Mouse (Mus musculus) MEL (cell line): Measurements from ENCODE around the gene Atp1a1. TPM values are rescaled to one million over a fixed set of nuclear protein-coding genes. Genes with fewer than 3 reads are reported as not detected.

Experiments used
- DNase-seq: peaks from one replicate; pipeline ENCODE4 v3.0.0; 2011; ENCODE audit warnings: low read depth, low spot score
- H3K27ac ChIP-seq: 2 replicates; pipeline ENCODE4 v1.5.1; 2012; ENCODE audit warnings: low read depth, mild to moderate bottlenecking, control low read depth, low read length, moderate library complexity; ENCODE audit not compliant: control insufficient read depth
- H3K27me3 ChIP-seq, 2 experiments: fragments of 150-350 bp in 1 of 2; sonication (generic) in 1 of 2; 2 replicates each; pipeline ENCODE4 v1.6.1; 2012; ENCODE audit warnings: low read length in 2 of 2, mild to moderate bottlenecking in 2 of 2, improper control_type of control experiment in 1 of 2, moderate library complexity in 1 of 2; ENCODE audit not compliant: insufficient read depth in 2 of 2, control insufficient read depth in 1 of 2
- H3K36me3 ChIP-seq, 2 experiments: 2 replicates each; pipeline ENCODE4 v1.6.1; 2012 to 2014; ENCODE audit warnings: low read length in 2 of 2, improper control_type of control experiment in 1 of 2, inconsistent platforms in 1 of 2, mild to moderate bottlenecking in 1 of 2; ENCODE audit not compliant: insufficient read depth in 2 of 2, control insufficient read depth in 1 of 2
- H3K4me1 ChIP-seq, 2 experiments: fragments of 150-350 bp in 1 of 2; sonication (generic) in 1 of 2; 2 replicates each; pipeline ENCODE4 v1.6.1; 2012; ENCODE audit warnings: low read length in 2 of 2, improper control_type of control experiment in 1 of 2, mild to moderate bottlenecking in 1 of 2; ENCODE audit not compliant: insufficient read depth in 2 of 2, control insufficient read depth in 1 of 2
- H3K4me3 ChIP-seq, 2 experiments: fragments of 150-350 bp in 1 of 2; sonication (generic) in 1 of 2; 2 replicates each; pipeline ENCODE4 v1.5.1; 2012; ENCODE audit warnings: low read depth in 2 of 2, low read length in 2 of 2, mild to moderate bottlenecking in 2 of 2, moderate library complexity in 2 of 2, control low read depth in 1 of 2, improper control_type of control experiment in 1 of 2; ENCODE audit not compliant: control insufficient read depth in 1 of 2, insufficient read depth in 1 of 2
- H3K79me2 ChIP-seq: 2 replicates; pipeline ENCODE4 v1.6.1; 2012; ENCODE audit warnings: mild to moderate bottlenecking, low read length, moderate library complexity; ENCODE audit not compliant: control insufficient read depth, poor library complexity, insufficient read depth
- H3K9ac ChIP-seq: 2 replicates; pipeline ENCODE4 v1.6.1; 2012; ENCODE audit warnings: low read depth, mild to moderate bottlenecking, control low read depth, low read length, moderate library complexity; ENCODE audit not compliant: control insufficient read depth, poor library complexity, severe bottlenecking
- H3K9me3 ChIP-seq: fragments of 150-350 bp; sonication (generic); replicated peaks from 2 replicates; pipeline ENCODE4 v1.6.1; 2012; ENCODE audit warnings: mild to moderate bottlenecking, low read length, improper control_type of control experiment, moderate library complexity; ENCODE audit not compliant: insufficient read depth
- CHD2 ChIP-seq: IDR thresholded peaks from 2 replicates; pipeline ENCODE4 v1.6.1; 2011; ENCODE audit warnings: low read length, improper control_type of control experiment
- CTCF ChIP-seq, 3 experiments: IDR thresholded peaks in 2 of 3; conservative IDR thresholded peaks in 1 of 3; 2 replicates each; pipeline ENCODE4 v1.5.1; 2011 to 2012; ENCODE audit warnings: low read length in 3 of 3, low read depth in 2 of 3, mild to moderate bottlenecking in 2 of 3, improper control_type of control experiment in 1 of 3, inconsistent platforms in 1 of 3, mixed read lengths in 1 of 3, moderate library complexity in 1 of 3; ENCODE audit not compliant: control insufficient read depth in 1 of 3, insufficient read depth in 1 of 3, poor library complexity in 1 of 3, severe bottlenecking in 1 of 3
- E2F4 ChIP-seq: IDR thresholded peaks from 2 replicates; pipeline ENCODE4 v1.6.1; 2011; ENCODE audit warnings: low read depth, low read length, improper control_type of control experiment, borderline replicate concordance
- EP300 ChIP-seq, 2 experiments: IDR thresholded peaks; 2 replicates each; pipeline ENCODE4 v1.6.1; 2011; ENCODE audit warnings: improper control_type of control experiment in 2 of 2, low read length in 2 of 2, low read depth in 1 of 2, mild to moderate bottlenecking in 1 of 2
- GABPA ChIP-seq: IDR thresholded peaks from 2 replicates; pipeline ENCODE4 v1.6.1; 2012; ENCODE audit warnings: low read depth, mild to moderate bottlenecking, inconsistent platforms, low read length, improper control_type of control experiment, moderate library complexity
- HCFC1 ChIP-seq: IDR thresholded peaks from 2 replicates; pipeline ENCODE4 v1.6.1; 2012; ENCODE audit warnings: low read depth, mild to moderate bottlenecking, inconsistent platforms, low read length, improper control_type of control experiment, moderate library complexity
- MAX ChIP-seq: IDR thresholded peaks from 2 replicates; pipeline ENCODE4 v1.6.1; 2011; ENCODE audit warnings: low read length, improper control_type of control experiment
- MEF2A ChIP-seq: IDR thresholded peaks from 2 replicates; pipeline ENCODE4 v1.6.1; 2014; ENCODE audit warnings: low read depth, mild to moderate bottlenecking, inconsistent platforms, low read length, improper control_type of control experiment; ENCODE audit not compliant: poor library complexity, insufficient replicate concordance, severe bottlenecking; ENCODE audit errors: extremely low read depth
- MXI1 ChIP-seq: IDR thresholded peaks from 2 replicates; pipeline ENCODE4 v1.6.1; 2011; ENCODE audit warnings: mild to moderate bottlenecking, low read depth, low read length, improper control_type of control experiment
- MYB ChIP-seq: IDR thresholded peaks from 2 replicates; pipeline ENCODE4 v1.6.1; 2011; ENCODE audit warnings: mild to moderate bottlenecking, low read depth, low read length, improper control_type of control experiment
- POLR2A ChIP-seq, 2 experiments: IDR thresholded peaks; 2 replicates each; pipeline ENCODE4 v1.6.1; 2011 to 2012; ENCODE audit warnings: low read length in 2 of 2, mild to moderate bottlenecking in 2 of 2, control low read depth in 1 of 2, improper control_type of control experiment in 1 of 2, low read depth in 1 of 2, moderate library complexity in 1 of 2; ENCODE audit not compliant: control insufficient read depth in 1 of 2, insufficient read depth in 1 of 2, poor library complexity in 1 of 2
- POLR2AphosphoS2 ChIP-seq: IDR thresholded peaks from 2 replicates; pipeline ENCODE4 v1.6.1; 2011; ENCODE audit warnings: low read length, improper control_type of control experiment
- POLR2AphosphoS5 ChIP-seq: IDR thresholded peaks from 2 replicates; pipeline ENCODE4 v1.6.1; 2012; ENCODE audit warnings: low read depth, borderline replicate concordance, mild to moderate bottlenecking, inconsistent platforms, low read length, moderate library complexity, mixed read lengths
- SIN3A ChIP-seq: IDR thresholded peaks from 2 replicates; pipeline ENCODE4 v1.6.1; 2012; ENCODE audit warnings: low read length, improper control_type of control experiment, inconsistent platforms
- TAL1 ChIP-seq: IDR thresholded peaks from 2 replicates; pipeline ENCODE4 v1.6.1; 2012; ENCODE audit warnings: mild to moderate bottlenecking, inconsistent platforms, low read length, moderate library complexity, mixed read lengths
- TBP ChIP-seq: IDR thresholded peaks from 2 replicates; pipeline ENCODE4 v1.8.0; 2011; ENCODE audit warnings: low read depth, low read length, improper control_type of control experiment
- TCF12 ChIP-seq: IDR thresholded peaks from 2 replicates; pipeline ENCODE4 v1.6.1; 2014; ENCODE audit warnings: low read depth, mild to moderate bottlenecking, inconsistent platforms, low read length, improper control_type of control experiment, moderate library complexity
- UBTF ChIP-seq: IDR thresholded peaks from 2 replicates; pipeline ENCODE4 v1.6.1; 2012; ENCODE audit warnings: low read depth, mild to moderate bottlenecking, inconsistent platforms, low read length, improper control_type of control experiment, moderate library complexity, borderline replicate concordance; ENCODE audit not compliant: insufficient read depth
- USF2 ChIP-seq, 2 experiments: IDR thresholded peaks; 2 replicates each; pipeline ENCODE4 v1.6.1; 2011 to 2012; ENCODE audit warnings: improper control_type of control experiment in 2 of 2, low read length in 2 of 2, borderline replicate concordance in 1 of 2, inconsistent platforms in 1 of 2, low read depth in 1 of 2, mild to moderate bottlenecking in 1 of 2; ENCODE audit not compliant: insufficient read depth in 1 of 2
- ZC3H11A ChIP-seq: IDR thresholded peaks from 2 replicates; pipeline ENCODE4 v1.6.1; 2012; ENCODE audit warnings: low read depth, mild to moderate bottlenecking, inconsistent platforms, low read length, improper control_type of control experiment
- ZKSCAN1 ChIP-seq: IDR thresholded peaks from 2 replicates; pipeline ENCODE4 v1.6.1; 2012; ENCODE audit warnings: low read depth, mild to moderate bottlenecking, inconsistent platforms, low read length, improper control_type of control experiment, moderate library complexity
- ZNF384 ChIP-seq: IDR thresholded peaks from 2 replicates; pipeline ENCODE4 v1.6.1; 2012; ENCODE audit warnings: low read depth, mild to moderate bottlenecking, inconsistent platforms, low read length, improper control_type of control experiment
- polyA plus RNA-seq, 2 experiments: library from polyadenylated mRNA; stranded (reverse) in 1 of 2; unstranded in 1 of 2; fragments of >175 nt in 1 of 2; fragments of >200 nt in 1 of 2; gene quantifications; 2 replicates each; pipeline versions ENCODE4 v1.2.1 to v1.2.4; 2012; ENCODE audit warnings: low replicate concordance in 2 of 2, low read depth in 1 of 2; ENCODE audit not compliant: insufficient read length in 2 of 2, insufficient read depth in 1 of 2, missing spikeins in 1 of 2
- total RNA-seq: library from RNA; depleted of rRNA; stranded (reverse); fragments of 300-350 nt; gene quantifications from 2 replicates; pipeline ENCODE4 v1.2.3, GENCODE M21; 2012

The Atp1a1 gene
- total and polyA plus RNA-seq, 3 experiments: 136 to 174 TPM; not detected in 1

DNA sequence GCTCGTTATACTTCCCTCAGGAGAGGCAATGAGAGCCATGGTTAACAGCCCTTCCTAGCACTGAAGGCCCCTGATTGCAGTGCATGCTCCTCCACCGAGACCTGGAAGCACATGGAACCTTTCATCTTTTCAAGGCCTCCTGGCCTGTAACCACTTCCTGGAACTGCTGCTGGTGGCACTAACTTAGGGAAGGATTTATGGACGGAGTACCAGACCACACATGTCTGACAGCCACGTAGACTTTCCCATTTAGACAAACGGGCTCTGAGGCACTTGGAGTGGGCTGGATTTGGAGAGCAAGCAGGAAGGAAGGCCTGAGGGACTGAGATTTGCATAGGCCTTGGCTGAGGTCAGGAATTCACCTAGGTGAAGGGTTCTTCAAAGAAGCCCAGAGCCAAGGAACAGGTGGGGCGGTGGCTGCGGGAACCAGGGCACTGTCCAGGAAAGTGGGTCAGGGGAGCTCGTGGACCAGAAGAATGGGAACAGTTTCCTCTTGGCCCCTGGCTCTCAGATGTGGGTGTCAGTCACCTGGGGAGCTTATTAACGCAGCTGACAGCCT lies 28.9 kb downstream of the Atp1a1 start:
- no peak for DNase-seq
- TF ChIP-seq HCFC1 (no peak), GABPA (no peak), CTCF (IDR thresholded peaks at IDR 0.05 in 2 of 3, conservative IDR thresholded peaks at IDR 0.05 in 1 of 3; ENCODE audit: control insufficient read depth in 1 of 3, insufficient read depth in 1 of 3, low read depth in 2 of 3, low read length in 3 of 3, poor library complexity in 1 of 3, severe bottlenecking in 1 of 3) (no peak), ZKSCAN1 (no peak), MXI1 (no peak)

DNA sequence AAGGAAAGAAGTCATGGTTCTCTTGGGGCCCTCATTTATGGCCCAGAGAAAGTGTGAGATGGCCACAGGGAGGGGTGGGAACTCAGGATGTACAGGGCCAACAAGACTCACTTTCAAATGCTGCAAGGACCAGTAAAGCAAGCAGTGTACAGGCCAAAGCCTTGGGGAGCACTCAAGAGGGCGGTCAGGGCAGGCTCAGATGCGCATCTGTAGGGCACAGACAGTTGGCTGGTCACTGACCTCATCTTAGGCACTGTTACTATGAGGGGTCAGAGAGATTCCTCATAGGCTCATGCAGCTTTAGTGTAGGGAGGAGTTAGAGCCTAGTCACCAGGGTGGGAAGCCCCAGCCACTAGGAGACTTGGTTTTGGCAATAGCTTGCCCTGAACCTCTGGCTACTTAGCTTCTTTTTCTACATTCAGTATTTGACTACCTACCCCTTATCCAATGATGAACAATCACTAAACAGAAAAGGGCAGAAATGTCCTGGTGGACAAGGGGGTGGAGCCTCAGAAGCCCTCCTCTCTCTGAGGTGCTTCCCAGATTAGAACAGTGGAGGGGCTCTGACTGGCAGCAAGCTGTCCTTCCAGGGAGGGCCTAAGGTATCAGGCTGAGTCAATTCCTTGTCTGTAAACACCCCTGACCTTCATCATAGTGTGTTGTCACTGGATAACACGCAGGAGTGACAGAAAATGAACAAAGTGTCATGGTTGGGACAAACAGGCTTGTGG lies 29.9 kb downstream of the Atp1a1 start:
- Histone ChIP-seq H3K27me3 (no peaks in the 10 kb centered on the region), H3K36me3 (peaks cover 0 to 3% of the 10 kb centered on the region in 2 experiments; a peak in 1 of 4 replicates)
- TF ChIP-seq UBTF (no peak), MAX (no peak), TCF12 (no peak), MYB (no peak), E2F4 (no peak), CHD2 (no peak), ZC3H11A (no peak), POLR2A (IDR thresholded peaks at IDR 0.05; ENCODE audit: control insufficient read depth in 1 of 2, insufficient read depth in 1 of 2, low read depth in 1 of 2, low read length in 2 of 2, poor library complexity in 1 of 2) (no peak), EP300 (IDR thresholded peaks at IDR 0.05; ENCODE audit: low read depth in 1 of 2, low read length in 2 of 2) (no peak), TAL1 (no peak), HCFC1 (no peak), CTCF (IDR thresholded peaks at IDR 0.05 in 2 of 3, conservative IDR thresholded peaks at IDR 0.05 in 1 of 3; ENCODE audit: control insufficient read depth in 1 of 3, insufficient read depth in 1 of 3, low read depth in 2 of 3, low read length in 3 of 3, poor library complexity in 1 of 3, severe bottlenecking in 1 of 3) (no peak), USF2 (IDR thresholded peaks at IDR 0.05; ENCODE audit: borderline replicate concordance in 1 of 2, insufficient read depth in 1 of 2, low read depth in 1 of 2, low read length in 2 of 2) (no peak), POLR2AphosphoS2 (no peak), POLR2AphosphoS5 (no peak), TBP (no peak), ZNF384 (no peak), MEF2A (no peak), SIN3A (no peak)

More for the DNA sequence above, 28.9 kb downstream of the Atp1a1 start:
- H3K36me3 ChIP-seq: peaks cover 0 to 3% of the 10 kb centered on the region in 2 experiments; a peak in 1 of 4 replicates
- H3K27ac ChIP-seq: no peak overlapping the region
- no peaks in the 10 kb centered on the region for H3K9me3 ChIP-seq
- no peak overlapping the region for H3K4me3 ChIP-seq
- no peaks in the 10 kb centered on the region for H3K27me3 ChIP-seq
- no peak overlapping the region for H3K9ac ChIP-seq
- no peaks in the 10 kb centered on the region for H3K79me2 ChIP-seq
- no peaks in the 10 kb centered on the region; a peak in 1 of 4 replicates for H3K4me1 ChIP-seq

More for the DNA sequence above, 29.9 kb downstream of the Atp1a1 start:
- Histone ChIP-seq H3K9ac (no peak overlapping the region), H3K27ac (no peak overlapping the region), H3K9me3 (no peaks in the 10 kb centered on the region), H3K4me1 (no peaks in the 10 kb centered on the region; a peak in 1 of 4 replicates), H3K79me2 (no peaks in the 10 kb centered on the region), H3K4me3 (no peak overlapping the region)
- no peak for DNase-seq
